8 mouse cellular contexts compared by ENCODE assay signal in the genomic region with DNA sequence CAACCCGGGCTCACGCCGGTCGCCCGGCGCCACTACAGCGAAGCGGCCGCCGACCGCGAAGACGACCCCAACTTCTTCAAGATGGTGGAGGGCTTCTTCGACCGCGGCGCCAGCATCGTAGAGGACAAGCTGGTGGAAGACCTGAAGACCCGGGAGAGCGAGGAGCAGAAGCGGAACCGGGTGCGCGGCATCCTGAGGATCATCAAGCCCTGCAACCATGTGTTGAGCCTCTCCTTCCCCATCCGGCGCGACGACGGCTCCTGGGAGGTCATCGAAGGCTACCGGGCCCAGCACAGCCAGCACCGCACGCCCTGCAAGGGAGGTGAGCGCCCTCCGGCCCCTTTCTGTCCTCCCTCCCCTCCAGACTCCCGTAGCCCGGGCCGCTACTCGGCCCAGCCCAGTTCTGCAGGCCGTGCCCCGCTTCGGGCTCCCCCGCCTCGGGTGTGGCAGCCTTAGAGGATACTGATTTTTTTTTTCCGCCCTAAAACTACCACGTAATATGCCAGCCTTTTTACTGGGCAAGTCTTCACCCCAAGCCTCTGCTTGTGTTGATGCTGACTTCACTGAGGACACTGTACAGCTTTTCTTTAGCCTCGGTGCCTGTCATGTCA. TPM values are rescaled to one million over a fixed set of nuclear protein-coding genes. Genes with fewer than 3 reads are reported as not detected.
A peak's percentile ranks its signal among the peaks of the same experiment; 100 is the strongest.
DNase-seq lines count a peak whose midpoint lies in the region; ATAC-seq lines count a peak whose summit lies in the region.

No protein-coding gene starts in this region.

- H3K36me3 ChIP-seq in limb, embryonic 13.5 days: peaks cover 4% of the 10 kb centered on the region; the same call in 1 of the 2 replicates
- H3K36me3 ChIP-seq in midbrain, embryonic 13.5 days: no peaks in the 10 kb centered on the region

- H3K27me3 ChIP-seq in limb, embryonic 13.5 days: no peaks in the 10 kb centered on the region
- H3K27me3 ChIP-seq in midbrain, embryonic 13.5 days: no peaks in the 10 kb centered on the region

- peak overlapping the region; percentile 78 for H3K4me2 ChIP-seq in limb, embryonic 13.5 days (replicated peaks)
- peak overlapping the region; percentile 82 for H3K4me2 ChIP-seq in midbrain, embryonic 13.5 days (replicated peaks)

- peak; percentile 65 for DNase-seq in embryo, embryonic 10 days (ENCODE audit: low spot score)
- no peak for DNase-seq in embryo, embryonic 9.5 days (ENCODE audit: extremely low spot score)
- peak; percentile 54 for DNase-seq in gastrocnemius, postnatal 10 days
- DNase-seq in induced T-regulatory cell, adult 2 months (ENCODE audit: low read depth): peak; percentile 77
- DNase-seq in spleen, adult 12 weeks (ENCODE audit: low spot score): peak; percentile 40

- H3K4me3 ChIP-seq in limb, embryonic 13.5 days: peak overlapping the region; percentile 95
- peak overlapping the region; percentile 97 for H3K4me3 ChIP-seq in midbrain, embryonic 13.5 days (replicated peaks)

- peaks cover 25% of the 10 kb centered on the region for H3K4me1 ChIP-seq in limb, embryonic 13.5 days
- peaks cover 33% of the 10 kb centered on the region for H3K4me1 ChIP-seq in midbrain, embryonic 13.5 days (replicated peaks)

- peak overlapping the region; percentile 98 for H3K9ac ChIP-seq in limb, embryonic 13.5 days
- peak overlapping the region; percentile 96 for H3K9ac ChIP-seq in midbrain, embryonic 13.5 days (replicated peaks)

- peak overlapping the region; percentile 97 for H3K27ac ChIP-seq in limb, embryonic 13.5 days
- peak overlapping the region; percentile 97 for H3K27ac ChIP-seq in midbrain, embryonic 13.5 days

- ATAC-seq in common myeloid progenitor, adult 5-6 weeks (replicated peaks; ENCODE audit: low read depth, poor library complexity, severe bottlenecking): peak; percentile 34
- peak; percentile 1; the same call in 1 of the 2 replicates for ATAC-seq in limb, embryonic 13.5 days (ENCODE audit: low FRiP score, low read depth)
- ATAC-seq in midbrain, embryonic 13.5 days: peak; percentile 48

- H3K9me3 ChIP-seq in limb, embryonic 13.5 days: no peaks in the 10 kb centered on the region
- no peaks in the 10 kb centered on the region for H3K9me3 ChIP-seq in midbrain, embryonic 13.5 days

- under 1% methylated on average over 45 of the region's 47 CpGs for WGBS in limb, embryonic 13.5 days
- 0% methylated on average over 45 of the region's 47 CpGs for WGBS in midbrain, embryonic 13.5 days

RNA-seq across cellular contexts. Expression of gene Glud1, which starts 0.6 kb away (rescaled TPM):
- 124 and 148 TPM in 2 replicates for total RNA-seq in common myeloid progenitor, adult 5-6 weeks (2017)
- 100 to 1,000 TPM; 116 to 120 TPM for total RNA-seq in gastrocnemius, postnatal 10 days (2021)
- 77.7 and 78.8 TPM in 2 replicates for polyA plus RNA-seq in limb, embryonic 13.5 days (2015; fragmentation: Nextera tagmentation; extraction: Ambion mirVana)
- 79.2 and 91.7 TPM in 2 replicates for polyA plus RNA-seq in midbrain, embryonic 13.5 days (2015; fragmentation: Nextera tagmentation; extraction: Ambion mirVana)

RNA-seq across cellular contexts. Expression of gene Shld2, which starts 0.8 kb away (rescaled TPM):
- total RNA-seq in common myeloid progenitor, adult 5-6 weeks (2017): 17.1 and 19.9 TPM in 2 replicates
- 1 to 10 TPM; 7.1 to 8.0 TPM for total RNA-seq in gastrocnemius, postnatal 10 days (2021)
- polyA plus RNA-seq in limb, embryonic 13.5 days (2015; fragmentation: Nextera tagmentation; extraction: Ambion mirVana): 13.9 and 14.4 TPM in 2 replicates
- polyA plus RNA-seq in midbrain, embryonic 13.5 days (2015; fragmentation: Nextera tagmentation; extraction: Ambion mirVana): 6.4 and 7.2 TPM in 2 replicates

RNA-seq across cellular contexts. Expression of gene Fam25c, which starts 44.1 kb away (rescaled TPM):
- not detected in 2 replicates for total RNA-seq in common myeloid progenitor, adult 5-6 weeks (2017)
- total RNA-seq in gastrocnemius, postnatal 10 days (2021): not detected
- 1.6 and 2.8 TPM in 2 replicates for polyA plus RNA-seq in limb, embryonic 13.5 days (2015; fragmentation: Nextera tagmentation; extraction: Ambion mirVana)
- polyA plus RNA-seq in midbrain, embryonic 13.5 days (2015; fragmentation: Nextera tagmentation; extraction: Ambion mirVana): not detected in 2 replicates
